Mouse (Mus musculus) heart, adult 2 months (tissue): Measurements from ENCODE around the gene Coa4. TPM values are rescaled to one million over a fixed set of nuclear protein-coding genes. Genes with fewer than 3 reads are reported as not detected.
"Not testable (repeated sequence)": the region's sequence is repeated elsewhere in the genome, so short reads cannot be mapped to it uniquely, and the experiment has no call there.

Experiments
- DNase-seq, 2 experiments: peaks; one replicate each; pipeline ENCODE4 v3.0.0; 2021
- H3K27ac ChIP-seq: fragments of 200-600 bp; 2 replicates; pipeline ENCODE4 v1.8.1; 2022
- H3K27me3 ChIP-seq: fragments of 200-500 bp; 2 replicates; pipeline ENCODE4 v1.6.1; 2012; ENCODE audit warnings: mild to moderate bottlenecking, low read length, inconsistent platforms, mixed read lengths; ENCODE audit not compliant: control insufficient read depth, insufficient read depth
- H3K36me3 ChIP-seq: fragments of 200-500 bp; 2 replicates; pipeline ENCODE4 v1.6.1; 2012; ENCODE audit warnings: low read length, inconsistent platforms; ENCODE audit not compliant: control insufficient read depth, insufficient read depth
- H3K4me1 ChIP-seq: fragments of 200-500 bp; 2 replicates; pipeline ENCODE4 v1.6.1; 2011; ENCODE audit warnings: low read length; ENCODE audit not compliant: control insufficient read depth, insufficient read depth
- H3K4me3 ChIP-seq: fragments of 200-600 bp; 2 replicates; pipeline ENCODE4 v1.8.1; 2022
- H3K79me2 ChIP-seq: fragments of 200-500 bp; replicated peaks from 2 replicates; pipeline ENCODE4 v1.6.1; 2012; ENCODE audit warnings: mild to moderate bottlenecking, inconsistent platforms, low read length, moderate library complexity, mixed read lengths; ENCODE audit not compliant: control insufficient read depth, insufficient read depth
- H3K9ac ChIP-seq: fragments of 200-500 bp; 2 replicates; pipeline ENCODE4 v1.6.1; 2012; ENCODE audit warnings: low read depth, mild to moderate bottlenecking, control low read depth, inconsistent platforms, low read length, mixed read lengths
- CTCF ChIP-seq: fragments of 200-600 bp; IDR thresholded peaks from 2 replicates; pipeline ENCODE4 v1.8.1; 2022; ENCODE audit warnings: antibody characterized with exemption, mild to moderate bottlenecking, moderate library complexity
- EP300 ChIP-seq: fragments of 200-500 bp; IDR thresholded peaks from 2 replicates; pipeline ENCODE4 v1.6.1; 2011; ENCODE audit warnings: low read depth, low read length, control low read depth; ENCODE audit not compliant: insufficient read depth
- POLR2A ChIP-seq: fragments of 200-500 bp; IDR thresholded peaks from 2 replicates; pipeline ENCODE4 v1.6.1; 2011; ENCODE audit warnings: mild to moderate bottlenecking, low read depth, low read length, control low read depth; ENCODE audit not compliant: insufficient read depth
- WGBS: fragments of 180-500 bp; shearing (Covaris S2); methylation state at CpG from one replicate; pipeline ENCODE4 v1.1.7; 2018; 5-methylcytosine and 5-hydroxymethylcytosine counted together
- intact Hi-C: fragments of 180-260 bp; cut with DNase I; formaldehyde crosslinking; loops from one replicate; pipeline ENCODE4 v1.15.1; 2025
- polyA plus RNA-seq: library from polyadenylated mRNA; depleted of rRNA; stranded (reverse); fragments of >200 nt; gene quantifications from 2 replicates; pipeline ENCODE4 v1.2.3, GENCODE M21; 2012
- total RNA-seq, 2 experiments: library from RNA; stranded (reverse); gene quantifications; 2 replicates each; pipeline ENCODE4 v1.2.3; 2021

The Coa4 gene
- total and polyA plus RNA-seq, 3 experiments: 14.1 to 20.0 (median 15.4) TPM

GRCm38 (mm10) chr7:100554939-100555338, 18.1 kb downstream of the Coa4 start:
- intact Hi-C loops: no loop called here
- Histone ChIP-seq H3K4me3 (no peak overlapping the region), H3K36me3 (peaks cover 5% of the 10 kb centered on the region), H3K9ac (no peak overlapping the region), H3K79me2 (no peaks in the 10 kb centered on the region), H3K4me1 (peaks cover 2% of the 10 kb centered on the region), H3K27me3 (no peaks in the 10 kb centered on the region), H3K27ac (peak overlapping the region; percentile 45)
- TF ChIP-seq EP300: no peak
- no peak for TF ChIP-seq CTCF
- no peak for TF ChIP-seq POLR2A
- WGBS: 65% methylated on average over 5 of the region's 5 CpGs
- no peak for DNase-seq

DNA sequence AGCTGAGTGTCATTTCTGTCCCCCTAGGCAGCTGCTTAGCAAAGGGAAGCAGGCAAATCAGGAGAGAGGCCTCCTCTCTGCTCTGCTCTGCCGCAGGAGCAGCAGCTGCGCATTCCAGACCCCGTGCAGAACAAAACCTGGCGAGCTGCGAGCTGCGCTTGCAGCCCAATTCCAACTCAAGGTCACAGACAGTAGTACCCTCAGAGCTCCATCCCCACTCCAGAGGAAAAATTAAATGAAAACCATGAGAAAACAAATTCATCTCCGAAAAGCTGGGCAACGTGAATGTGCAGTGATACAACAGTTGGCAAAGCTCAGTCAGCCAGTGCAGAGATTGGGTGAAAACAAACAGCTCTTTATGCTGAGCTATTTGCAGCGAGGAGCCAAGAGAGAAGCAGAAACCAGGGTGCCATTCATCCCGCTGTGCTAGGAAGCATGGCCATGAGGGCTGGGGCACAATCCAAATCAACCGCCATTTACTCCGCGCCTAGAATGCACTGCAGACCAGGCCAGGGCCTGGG, 18.6 kb downstream of the Coa4 start:
- H3K36me3 ChIP-seq: peaks cover 3% of the 10 kb centered on the region; the same call in 1 of the 2 replicates
- H3K9ac ChIP-seq: 0 out of 2 replicates have a peak overlapping the region, but pooled peaks have one; percentile 19
- H3K4me3 ChIP-seq: no peak overlapping the region
- no peak; the same call in 1 of the 2 replicates for TF ChIP-seq POLR2A
- no peak for TF ChIP-seq CTCF
- TF ChIP-seq EP300: no peak
- WGBS: 53% methylated on average over 13 of the region's 13 CpGs
- intact Hi-C loops: no loop called here
- H3K79me2 ChIP-seq: no peaks in the 10 kb centered on the region
- H3K27ac ChIP-seq: peak overlapping the region; percentile 45
- peaks cover 2% of the 10 kb centered on the region; the same call in 1 of the 2 replicates for H3K4me1 ChIP-seq
- H3K27me3 ChIP-seq: no peaks in the 10 kb centered on the region
- peak in 1 of 2 experiments; percentile 28 for DNase-seq

- TF ChIP-seq POLR2A (no peak), EP300 (no peak), CTCF (no peak)
- WGBS: 67% methylated on average over 5 of the region's 5 CpGs
- H3K27ac ChIP-seq: no peak overlapping the region
Observed at GRCm38 (mm10) chr7:100557241-100557640, 20.4 kb downstream of the Coa4 start.

DNA sequence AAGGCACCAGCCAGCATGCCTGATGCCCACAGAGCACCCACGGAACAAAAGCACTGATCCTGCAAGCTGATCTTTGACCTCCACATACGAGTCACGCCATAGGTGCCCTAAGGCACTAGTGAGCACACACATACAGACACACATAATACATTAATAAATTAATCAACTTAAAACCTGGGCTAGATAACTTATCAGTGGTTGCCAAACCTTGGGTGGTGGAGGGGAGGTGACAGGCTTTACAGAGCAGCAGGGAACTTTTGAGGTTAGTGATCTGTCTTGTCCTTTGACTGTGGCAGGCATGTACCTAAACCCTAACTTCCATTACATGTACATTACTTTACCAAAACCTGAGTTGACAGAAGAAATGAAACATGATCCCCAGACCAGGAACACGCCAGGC, 22.5 kb downstream of the Coa4 start:
- intact Hi-C loops: no loop called here
- Histone ChIP-seq H3K79me2 (no peaks in the 10 kb centered on the region), H3K4me3 (no peak overlapping the region), H3K9ac (no peak overlapping the region), H3K27ac (no peak overlapping the region), H3K36me3 (peaks cover 3% of the 10 kb centered on the region; the same call in 1 of the 2 replicates), H3K27me3 (no peaks in the 10 kb centered on the region), H3K4me1 (peaks cover 2% of the 10 kb centered on the region; the same call in 1 of the 2 replicates)
- DNase-seq: no peak
- TF ChIP-seq EP300: no peak
- no peak for TF ChIP-seq POLR2A
- no peak for TF ChIP-seq CTCF
- 87% methylated on average over 4 of the region's 4 CpGs for WGBS

More at GRCm38 (mm10) chr7:100557241-100557640, 20.4 kb downstream of the Coa4 start:
- H3K9ac ChIP-seq: no peak overlapping the region
- peaks cover 3% of the 10 kb centered on the region; the same call in 1 of the 2 replicates for H3K36me3 ChIP-seq
- no peak for DNase-seq
- H3K27me3 ChIP-seq: no peaks in the 10 kb centered on the region
- H3K4me1 ChIP-seq: peaks cover 2% of the 10 kb centered on the region; the same call in 1 of the 2 replicates
- H3K79me2 ChIP-seq: no peaks in the 10 kb centered on the region
- intact Hi-C loops: no loop called here
- no peak overlapping the region for H3K4me3 ChIP-seq

DNA sequence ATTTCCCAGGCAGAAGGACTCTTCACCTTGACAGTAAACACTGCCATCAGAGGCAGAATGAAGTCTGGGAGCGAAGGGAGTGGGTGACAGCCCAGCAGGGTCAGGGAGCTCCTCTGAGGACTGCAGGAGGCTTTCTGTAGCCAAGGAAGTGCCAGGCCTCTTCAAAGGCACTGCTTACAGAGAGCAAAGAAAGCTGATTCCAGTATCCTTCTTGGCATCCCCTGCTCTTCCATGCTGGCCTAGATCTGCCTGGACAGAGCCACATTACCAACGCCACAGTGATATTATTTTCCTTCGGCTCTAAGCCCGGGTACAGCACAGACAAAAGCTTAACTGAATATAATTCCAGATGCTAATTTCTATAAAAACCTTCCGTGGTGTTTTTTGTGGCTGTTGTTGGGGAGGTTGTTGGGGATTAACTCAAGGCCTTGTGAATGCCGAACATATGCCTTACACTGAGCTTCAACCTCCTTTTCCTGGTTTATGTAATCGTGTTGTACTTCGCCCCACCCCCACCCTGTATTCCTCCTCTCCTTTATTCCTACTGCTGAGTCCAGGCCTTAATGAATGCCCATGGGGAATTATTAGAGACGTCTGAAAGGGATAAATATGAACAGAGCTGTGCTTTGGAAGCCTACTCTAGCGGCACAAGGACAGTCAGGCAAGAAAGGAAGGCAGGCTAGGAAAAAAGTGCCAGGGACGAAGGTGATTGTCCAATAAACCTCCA, 25.2 kb downstream of the Coa4 start:
- H3K4me3 ChIP-seq: no peak overlapping the region
- no peak overlapping the region for H3K9ac ChIP-seq
- 77% methylated on average over 11 of the region's 11 CpGs for WGBS
- TF ChIP-seq EP300 (no peak), CTCF (no peak)
- H3K27ac ChIP-seq: no peak overlapping the region
- no peak for DNase-seq
- H3K79me2 ChIP-seq: no peaks in the 10 kb centered on the region
- no peaks in the 10 kb centered on the region for H3K27me3 ChIP-seq
- no peaks in the 10 kb centered on the region for H3K36me3 ChIP-seq
- intact Hi-C loops: no loop called here
- H3K4me1 ChIP-seq: no peaks in the 10 kb centered on the region; the same call in 1 of the 2 replicates

DNA sequence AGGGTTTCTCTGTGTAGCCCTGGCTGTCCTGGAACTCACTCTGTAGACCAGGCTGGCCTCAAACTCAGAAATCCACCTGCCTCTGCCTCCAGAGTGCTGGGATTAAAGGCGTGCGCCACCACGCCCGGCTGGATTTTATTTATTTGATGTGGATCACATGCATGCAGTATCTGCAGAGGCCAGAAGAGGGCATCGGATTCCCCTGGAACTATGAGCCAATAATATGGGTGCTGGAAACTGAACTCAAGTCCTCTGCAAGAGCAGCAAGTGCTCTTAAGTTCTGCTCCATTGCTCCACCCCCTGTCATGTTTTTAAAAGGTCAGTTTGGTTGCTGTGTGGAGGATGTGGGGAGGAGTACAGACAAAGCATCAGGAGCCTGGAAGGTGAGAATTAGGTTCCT, 30.4 kb downstream of the Coa4 start:
- H3K79me2 ChIP-seq, H3K4me1 ChIP-seq, H3K27ac ChIP-seq, H3K27me3 ChIP-seq, H3K9ac ChIP-seq, DNase-seq, H3K4me3 ChIP-seq, intact Hi-C loops, H3K36me3 ChIP-seq: not testable (repeated sequence)
- peak; percentile 19 for TF ChIP-seq CTCF
- WGBS: 81% methylated on average over 5 of the region's 5 CpGs
